Mouse (Mus musculus) kidney, embryonic 16.5 days (tissue): Measurements from ENCODE around the gene Islr. TPM values are rescaled to one million over a fixed set of nuclear protein-coding genes. Genes with fewer than 3 reads are reported as not detected.

Experiments
- ATAC-seq: fragments of 200-750 bp; cut with Nextera tagmentation; 2 replicates; pipeline ENCODE4 v1.8.0; 2017; ENCODE audit warnings: moderate TSS enrichment; ENCODE audit not compliant: low FRiP score, low TSS enrichment
- H3K27ac ChIP-seq: fragments of 300-500 bp; sonication (generic); 2 replicates; pipeline ENCODE4 v1.5.1; 2014; ENCODE audit warnings: low read length
- H3K27me3 ChIP-seq: fragments of 300-500 bp; sonication (generic); 2 replicates; pipeline ENCODE4 v1.6.1; 2014; ENCODE audit warnings: low read length, control low read depth, mixed read lengths; ENCODE audit not compliant: insufficient read depth
- H3K36me3 ChIP-seq: fragments of 300-500 bp; sonication (generic); 2 replicates; pipeline ENCODE4 v1.6.1; 2014; ENCODE audit warnings: low read length, control low read depth, mixed read lengths; ENCODE audit not compliant: insufficient read depth
- H3K4me1 ChIP-seq: fragments of 300-500 bp; sonication (generic); 2 replicates; pipeline ENCODE4 v1.6.1; 2014; ENCODE audit warnings: low read length, control low read depth, mixed read lengths; ENCODE audit not compliant: insufficient read depth
- H3K4me2 ChIP-seq: fragments of 300-500 bp; sonication (generic); replicated peaks from 2 replicates; pipeline ENCODE4 v1.6.1; 2014; ENCODE audit warnings: low read depth, low read length
- H3K4me3 ChIP-seq: fragments of 300-500 bp; sonication (generic); 2 replicates; pipeline ENCODE4 v1.5.1; 2014; ENCODE audit warnings: mild to moderate bottlenecking, low read length
- H3K9ac ChIP-seq: fragments of 300-500 bp; sonication (generic); replicated peaks from 2 replicates; pipeline ENCODE4 v1.6.1; 2014; ENCODE audit warnings: low read length
- H3K9me3 ChIP-seq: fragments of 300-500 bp; sonication (generic); 2 replicates; pipeline ENCODE4 v1.6.1; 2016; ENCODE audit warnings: low read length, control low read depth
- WGBS: fragments of 180-500 bp; shearing (Covaris S2); extraction: QIAGEN DNeasy Blood & Tissue Kit; methylation state at CpG from one replicate; pipeline ENCODE4 v1.1.7; 2014; 5-methylcytosine and 5-hydroxymethylcytosine counted together
- microRNA-seq: library from miRNA; unstranded; fragments of <30 nt; microRNA quantifications from one replicate; pipeline ENCODE4, GENCODE M21; 2016
- polyA plus RNA-seq: library from polyadenylated mRNA; unstranded; fragments of >200 nt; fragmentation: Nextera tagmentation; extraction: Ambion mirVana; gene quantifications from 2 replicates; pipeline ENCODE4 v1.2.1, GENCODE M21; 2015

Gene Islr
- polyA plus RNA-seq, 1 experiment from 2014 or later, result 96.1 TPM

DNA sequence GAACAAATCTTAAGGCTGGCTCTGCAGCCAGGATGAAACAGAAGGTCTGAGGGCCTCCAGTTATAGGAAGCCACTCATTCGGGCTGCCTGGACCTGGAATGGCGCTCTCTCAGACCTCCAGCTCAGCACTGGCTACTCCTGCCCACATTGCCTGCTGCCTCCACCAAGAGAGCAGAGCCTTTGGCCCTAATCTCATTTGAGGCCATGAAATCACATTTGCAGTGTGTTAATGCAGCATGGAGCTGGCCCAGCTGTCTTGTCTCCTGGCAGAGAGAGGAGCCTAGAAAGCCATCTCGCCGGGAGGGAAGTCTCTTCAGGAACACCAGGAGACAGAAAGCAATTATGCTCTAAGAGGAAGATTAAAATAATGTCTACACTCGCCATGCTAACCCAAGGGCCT lies 96.6 kb downstream of the Islr start:
- Histone ChIP-seq H3K27ac (no peak overlapping the region), H3K4me2 (no peak overlapping the region), H3K9ac (no peak overlapping the region), H3K4me3 (no peak overlapping the region), H3K4me1 (peaks cover 10% of the 10 kb centered on the region), H3K9me3 (no peaks in the 10 kb centered on the region), H3K27me3 (no peaks in the 10 kb centered on the region), H3K36me3 (no peaks in the 10 kb centered on the region)
- ATAC-seq, result no peak
- WGBS, result 65% methylated on average over 5 of the region's 5 CpGs

Small RNAs within 50 kb of the gene (microRNA-seq; reads per million reads assigned to microRNA genes)
- gene Mir6385, result not detected

Other genes starting within 250 kb of the Islr start
- gene Cyp11a1, start 197.9 kb downstream of the Islr start, polyA plus RNA-seq, result 25.0 and 45.7 TPM in 2 replicates
- gene Stra6, start 140.5 kb downstream of the Islr start, polyA plus RNA-seq, result 24.1 and 34.2 TPM in 2 replicates
- gene Ccdc33, start 85.5 kb downstream of the Islr start, polyA plus RNA-seq, result 0.13 and 0.21 TPM in 2 replicates
- gene Islr2, start within 50 bp of the Islr start, polyA plus RNA-seq, result 0.17 and 0.23 TPM in 2 replicates
- gene Pml, start 45.5 kb upstream of the Islr start, polyA plus RNA-seq, result 26.7 TPM in 2 replicates
- 33.8 and 35.8 TPM in 2 replicates for gene Stoml1, start 48.9 kb upstream of the Islr start, polyA plus RNA-seq
- 32.7 and 36.6 TPM in 2 replicates for gene Loxl1, start 108.9 kb upstream of the Islr start, polyA plus RNA-seq
- gene Tbc1d21, start 166.1 kb upstream of the Islr start, polyA plus RNA-seq, result not detected in 2 replicates